Mouse (Mus musculus): ENCODE results near the gene Mon2.

DNA sequence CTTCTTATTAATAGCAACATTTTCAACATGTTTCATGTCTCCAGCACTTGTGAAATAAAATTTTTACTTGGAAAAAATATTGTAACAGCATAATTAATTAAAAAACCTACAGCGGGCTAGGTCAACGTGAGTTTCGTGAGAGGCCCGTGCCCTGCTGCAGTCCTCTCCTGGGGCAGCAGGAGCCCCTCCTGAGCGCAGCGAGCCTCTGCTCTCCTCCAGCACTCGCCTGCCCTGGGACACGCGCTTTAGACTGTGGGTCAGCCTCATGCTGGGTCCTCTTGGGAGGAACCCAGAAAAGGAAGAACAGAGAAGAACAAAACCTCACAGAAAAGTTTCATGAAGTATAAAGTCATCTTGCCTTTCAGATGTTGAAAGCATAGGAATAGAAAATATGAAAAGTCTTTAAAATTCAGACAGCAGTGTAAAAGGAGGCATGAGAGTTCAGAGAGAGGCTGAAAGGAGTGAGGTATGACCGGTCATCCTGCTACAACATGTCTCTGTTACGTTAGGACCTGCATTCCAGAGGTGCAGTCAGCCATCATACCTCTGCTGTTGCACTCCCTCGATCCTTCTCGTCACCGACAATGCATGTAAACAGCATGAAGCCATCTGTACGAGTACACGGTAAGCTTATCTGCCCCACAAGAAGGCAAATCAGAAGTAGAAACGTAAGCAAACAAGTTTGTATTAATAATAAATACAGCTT is 81.8 kb downstream of the Mon2 start:
- TF ChIP-seq MYB (IDR thresholded peaks at IDR 0.05; ENCODE audit: low read depth, low read length) (no peak), CTCF (IDR thresholded peaks at IDR 0.05 in 2 of 3, conservative IDR thresholded peaks at IDR 0.05 in 1 of 3; ENCODE audit: control insufficient read depth in 1 of 3, insufficient read depth in 1 of 3, low read depth in 2 of 3, low read length in 3 of 3, poor library complexity in 1 of 3, severe bottlenecking in 1 of 3) (no peak), POLR2A (IDR thresholded peaks at IDR 0.05; ENCODE audit: control insufficient read depth in 1 of 2, insufficient read depth in 1 of 2, low read depth in 1 of 2, low read length in 2 of 2, poor library complexity in 1 of 2) (no peak), EP300 (IDR thresholded peaks at IDR 0.05; ENCODE audit: low read depth in 1 of 2, low read length in 2 of 2) (no peak), ZKSCAN1 (IDR thresholded peaks at IDR 0.05; ENCODE audit: low read depth, low read length) (no peak), BHLHE40 (IDR thresholded peaks at IDR 0.05; ENCODE audit: borderline replicate concordance, low read depth, low read length) (no peak), USF1 (IDR thresholded peaks at IDR 0.05; ENCODE audit: low read depth, low read length) (no peak), ELF1 (IDR thresholded peaks at IDR 0.05; ENCODE audit: low read depth, low read length) (no peak), CHD2 (IDR thresholded peaks at IDR 0.05; ENCODE audit: low read length) (no peak), RCOR1 (IDR thresholded peaks at IDR 0.05; ENCODE audit: low read depth, low read length) (no peak), ZC3H11A (IDR thresholded peaks at IDR 0.05; ENCODE audit: low read depth, low read length) (no peak), MAZ (IDR thresholded peaks at IDR 0.05; ENCODE audit: low read depth, low read length) (no peak)
